Mouse (Mus musculus): ENCODE measurements around the gene Rftn1. TPM values are rescaled to one million over a fixed set of nuclear protein-coding genes. Genes with fewer than 3 reads are reported as not detected.
A peak's percentile ranks its signal among the peaks of the same experiment; 100 is the strongest.

The Rftn1 gene
- total and polyA plus RNA-seq, 2 experiments from 2014 or later, result 19.7 to 44.4 TPM

- ATAC-seq (no peak), DNase-seq (ENCODE audit: low spot score) (no peak)
- no peak overlapping the region for H3K4me2 ChIP-seq (ENCODE audit: low read depth, low read length)
- no peaks in the 10 kb centered on the region for H3K27me3 ChIP-seq (ENCODE audit: insufficient read depth, low read length)
- H3K9ac ChIP-seq (replicated peaks; ENCODE audit: low read length), result no peak overlapping the region
- H3K36me3 ChIP-seq (ENCODE audit: insufficient read depth, low read length), result no peaks in the 10 kb centered on the region
- H3K4me1 ChIP-seq (ENCODE audit: insufficient read depth, low read length), result peaks cover 13% of the 10 kb centered on the region; the same call in 1 of the 2 replicates
- WGBS, result 48% methylated on average over 4 of the region's 4 CpGs
- no peak overlapping the region for H3K4me3 ChIP-seq (ENCODE audit: low read length)
- no peaks in the 10 kb centered on the region for H3K9me3 ChIP-seq (ENCODE audit: low read length)
- TF ChIP-seq CTCF (IDR thresholded peaks at IDR 0.05; ENCODE audit: low read depth), result no peak
- H3K27ac ChIP-seq, result no peak overlapping the region
These were observed 165.3 kb downstream of the Rftn1 start for GRCm38 (mm10) chr17:50025173-50025626.

GRCm38 (mm10) chr17:50021400-50021799 is 169.1 kb downstream of the Rftn1 start:
- no peak for ATAC-seq
- no peak overlapping the region for H3K9ac ChIP-seq (replicated peaks; ENCODE audit: low read length)
- TF ChIP-seq CTCF (IDR thresholded peaks at IDR 0.05; ENCODE audit: low read depth), result no peak
- no peak overlapping the region for H3K27ac ChIP-seq
- no peak overlapping the region for H3K4me3 ChIP-seq (ENCODE audit: low read length)
- H3K27me3 ChIP-seq (ENCODE audit: insufficient read depth, low read length), result no peaks in the 10 kb centered on the region
- H3K36me3 ChIP-seq (ENCODE audit: insufficient read depth, low read length), result no peaks in the 10 kb centered on the region
- 14% methylated on average over 4 of the region's 4 CpGs for WGBS
- H3K4me1 ChIP-seq (ENCODE audit: insufficient read depth, low read length), result peaks cover 24% of the 10 kb centered on the region
- no peak overlapping the region for H3K4me2 ChIP-seq (ENCODE audit: low read depth, low read length)
- peak; percentile 43 for DNase-seq (ENCODE audit: low spot score)
- H3K9me3 ChIP-seq (ENCODE audit: low read length), result no peaks in the 10 kb centered on the region

- Histone ChIP-seq H3K27ac (peak overlapping the region; percentile 65), H3K27me3 (ENCODE audit: insufficient read depth, low read length) (no peaks in the 10 kb centered on the region), H3K9me3 (ENCODE audit: low read length) (no peaks in the 10 kb centered on the region), H3K9ac (replicated peaks; ENCODE audit: low read length) (no peak overlapping the region; the same call in 1 of the 2 replicates), H3K4me1 (ENCODE audit: insufficient read depth, low read length) (peaks cover 24% of the 10 kb centered on the region), H3K36me3 (ENCODE audit: insufficient read depth, low read length) (no peaks in the 10 kb centered on the region), H3K4me3 (ENCODE audit: low read length) (no peak overlapping the region), H3K4me2 (ENCODE audit: low read depth, low read length) (no peak overlapping the region)
- no peak for TF ChIP-seq CTCF (IDR thresholded peaks at IDR 0.05; ENCODE audit: low read depth)
- 36% methylated on average over 16 of the region's 16 CpGs for WGBS
- ATAC-seq (peak; percentile 75), DNase-seq (ENCODE audit: low spot score) (peak; percentile 77)
These were observed 170.1 kb downstream of the Rftn1 start for GRCm38 (mm10) chr17:50020211-50021001.

- Histone ChIP-seq H3K9me3 (ENCODE audit: low read length) (no peaks in the 10 kb centered on the region), H3K36me3 (ENCODE audit: insufficient read depth, low read length) (no peaks in the 10 kb centered on the region), H3K9ac (replicated peaks; ENCODE audit: low read length) (no peak overlapping the region; the same call in 1 of the 2 replicates), H3K27ac (0 out of 2 replicates have a peak overlapping the region, but pooled peaks have one; percentile 65), H3K4me1 (ENCODE audit: insufficient read depth, low read length) (peaks cover 24% of the 10 kb centered on the region), H3K4me3 (ENCODE audit: low read length) (no peak overlapping the region), H3K4me2 (ENCODE audit: low read depth, low read length) (no peak overlapping the region), H3K27me3 (ENCODE audit: insufficient read depth, low read length) (no peaks in the 10 kb centered on the region)
- ATAC-seq (no peak), DNase-seq (ENCODE audit: low spot score) (no peak)
- TF ChIP-seq CTCF (IDR thresholded peaks at IDR 0.05; ENCODE audit: low read depth), result no peak
- WGBS, result 70% methylated on average over 3 of the region's 3 CpGs
These were observed 170.7 kb downstream of the Rftn1 start for GRCm38 (mm10) chr17:50019819-50020210.

GRCm38 (mm10) chr17:50019090-50019489 is 171.4 kb downstream of the Rftn1 start:
- 53% methylated on average over 5 of the region's 5 CpGs for WGBS
- Histone ChIP-seq H3K4me3 (ENCODE audit: low read length) (no peak overlapping the region), H3K9ac (replicated peaks; ENCODE audit: low read length) (no peak overlapping the region), H3K4me2 (ENCODE audit: low read depth, low read length) (no peak overlapping the region), H3K9me3 (ENCODE audit: low read length) (no peaks in the 10 kb centered on the region), H3K36me3 (ENCODE audit: insufficient read depth, low read length) (no peaks in the 10 kb centered on the region), H3K27me3 (ENCODE audit: insufficient read depth, low read length) (no peaks in the 10 kb centered on the region), H3K27ac (peak overlapping the region; percentile 42; the same call in 1 of the 2 replicates), H3K4me1 (ENCODE audit: insufficient read depth, low read length) (peaks cover 24% of the 10 kb centered on the region)
- DNase-seq (ENCODE audit: low spot score), result no peak
- no peak for ATAC-seq
- TF ChIP-seq CTCF (IDR thresholded peaks at IDR 0.05; ENCODE audit: low read depth), result no peak

- no peak for TF ChIP-seq CTCF (IDR thresholded peaks at IDR 0.05; ENCODE audit: low read depth)
- no peaks in the 10 kb centered on the region for H3K27me3 ChIP-seq (ENCODE audit: insufficient read depth, low read length)
- H3K27ac ChIP-seq, result no peak overlapping the region
- no peaks in the 10 kb centered on the region for H3K36me3 ChIP-seq (ENCODE audit: insufficient read depth, low read length)
- DNase-seq (ENCODE audit: low spot score) (no peak), ATAC-seq (no peak)
- WGBS, result 76% methylated on average over 9 of the region's 9 CpGs
- no peak overlapping the region for H3K4me3 ChIP-seq (ENCODE audit: low read length)
- no peak overlapping the region for H3K9ac ChIP-seq (replicated peaks; ENCODE audit: low read length)
- no peak overlapping the region for H3K4me2 ChIP-seq (ENCODE audit: low read depth, low read length)
- peaks cover 6% of the 10 kb centered on the region for H3K4me1 ChIP-seq (ENCODE audit: insufficient read depth, low read length)
- no peaks in the 10 kb centered on the region for H3K9me3 ChIP-seq (ENCODE audit: low read length)
These were observed 175.8 kb downstream of the Rftn1 start for GRCm38 (mm10) chr17:50014708-50015107.

GRCm38 (mm10) chr17:50013848-50014247 is 176.6 kb downstream of the Rftn1 start:
- H3K27ac ChIP-seq, result no peak overlapping the region
- H3K4me1 ChIP-seq (ENCODE audit: insufficient read depth, low read length), result peaks cover under 1% of the 10 kb centered on the region; the same call in 1 of the 2 replicates
- H3K4me3 ChIP-seq (ENCODE audit: low read length), result no peak overlapping the region
- TF ChIP-seq CTCF (IDR thresholded peaks at IDR 0.05; ENCODE audit: low read depth), result no peak
- WGBS, result 82% methylated on average over 2 of the region's 2 CpGs
- no peak overlapping the region for H3K9ac ChIP-seq (replicated peaks; ENCODE audit: low read length)
- H3K4me2 ChIP-seq (ENCODE audit: low read depth, low read length), result no peak overlapping the region
- ATAC-seq (no peak), DNase-seq (ENCODE audit: low spot score) (no peak)
- H3K27me3 ChIP-seq (ENCODE audit: insufficient read depth, low read length), result no peaks in the 10 kb centered on the region
- no peaks in the 10 kb centered on the region for H3K36me3 ChIP-seq (ENCODE audit: insufficient read depth, low read length)
- no peaks in the 10 kb centered on the region for H3K9me3 ChIP-seq (ENCODE audit: low read length)

All from hindbrain, postnatal 0 days (tissue).